Mouse (Mus musculus) embryonic facial prominence, embryonic 14.5 days (tissue): ENCODE data around the gene Arcn1. TPM values are rescaled to one million over a fixed set of nuclear protein-coding genes. Genes with fewer than 3 reads are reported as not detected.

ENCODE experiments used
- ATAC-seq: fragments of 200-750 bp; cut with Nextera tagmentation; 2 replicates; pipeline ENCODE4 v1.8.0; 2017; ENCODE audit warnings: low read depth, moderate number of reproducible peaks, moderate TSS enrichment
- DNase-seq: peaks from one replicate; pipeline ENCODE4 v3.0.0-alpha.2; 2015; ENCODE audit warnings: low spot score
- H3K27ac ChIP-seq: fragments of 300-500 bp; sonication (generic); replicated peaks from 2 replicates; pipeline ENCODE4 v1.5.1; 2014; ENCODE audit warnings: low read depth, mild to moderate bottlenecking, low read length, moderate library complexity
- H3K27me3 ChIP-seq: fragments of 300-500 bp; sonication (generic); replicated peaks from 2 replicates; pipeline ENCODE4 v1.6.1; 2014; ENCODE audit warnings: low read length; ENCODE audit not compliant: control insufficient read depth, insufficient read depth
- H3K36me3 ChIP-seq: fragments of 300-500 bp; sonication (generic); 2 replicates; pipeline ENCODE4 v1.6.1; 2014; ENCODE audit warnings: low read length, mixed read lengths; ENCODE audit not compliant: control insufficient read depth, insufficient read depth
- H3K4me1 ChIP-seq: fragments of 300-500 bp; sonication (generic); 2 replicates; pipeline ENCODE4 v1.6.1; 2014; ENCODE audit warnings: antibody characterized with exemption, low read length; ENCODE audit not compliant: control insufficient read depth, insufficient read depth
- H3K4me2 ChIP-seq: fragments of 300-500 bp; sonication (generic); 2 replicates; pipeline ENCODE4 v1.6.1; 2014; ENCODE audit warnings: low read depth, mild to moderate bottlenecking, low read length, moderate library complexity, mixed read lengths
- H3K4me3 ChIP-seq: fragments of 300-500 bp; sonication (generic); 2 replicates; pipeline ENCODE4 v1.5.1; 2014; ENCODE audit warnings: low read depth, mild to moderate bottlenecking, low read length
- H3K9ac ChIP-seq: fragments of 300-500 bp; sonication (generic); 2 replicates; pipeline ENCODE4 v1.6.1; 2014; ENCODE audit warnings: low read depth, mild to moderate bottlenecking, low read length, moderate library complexity, mixed read lengths
- H3K9me3 ChIP-seq: fragments of 300-500 bp; sonication (generic); 2 replicates; pipeline ENCODE4 v1.6.1; 2016; ENCODE audit warnings: low read length; ENCODE audit not compliant: control insufficient read depth
- WGBS: fragments of 180-500 bp; shearing (Covaris S2); extraction: QIAGEN DNeasy Blood & Tissue Kit; methylation state at CpG from one replicate; pipeline ENCODE4 v1.1.7; 2014; 5-methylcytosine and 5-hydroxymethylcytosine counted together
- polyA plus RNA-seq: library from polyadenylated mRNA; unstranded; fragments of >200 nt; fragmentation: Nextera tagmentation; extraction: Ambion mirVana; gene quantifications from 2 replicates; pipeline ENCODE4 v1.2.1, GENCODE M21; 2014

Gene Arcn1
- polyA plus RNA-seq, 1 experiment from 2014 or later: 220 TPM

DNA sequence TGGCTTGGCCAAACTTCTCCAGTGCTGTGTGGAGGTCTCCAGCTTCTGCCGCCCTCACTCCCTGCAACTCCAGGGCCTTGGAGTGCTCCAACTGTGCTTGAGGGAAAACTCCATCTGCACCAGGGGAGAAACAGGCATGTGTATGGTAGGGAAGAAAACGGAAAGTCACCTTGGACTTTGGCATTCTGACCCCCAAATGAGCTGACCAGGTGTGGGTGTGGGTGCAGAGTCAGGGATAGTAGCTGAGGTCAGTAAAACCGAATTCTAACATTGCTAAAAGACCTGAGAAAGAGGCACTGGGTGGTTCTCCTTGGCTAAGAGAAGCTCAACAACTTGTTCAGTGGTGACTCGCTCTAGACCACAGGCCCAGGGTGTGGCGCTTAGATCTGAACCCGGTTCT lies 34.0 kb upstream of the Arcn1 start:
- peaks cover 10% of the 10 kb centered on the region; the same call in 1 of the 2 replicates for H3K4me1 ChIP-seq
- H3K4me3 ChIP-seq: no peak overlapping the region
- H3K4me2 ChIP-seq: no peak overlapping the region
- H3K9me3 ChIP-seq: no peaks in the 10 kb centered on the region
- H3K9ac ChIP-seq: no peak overlapping the region
- WGBS: 86% methylated on average over 6 of the region's 6 CpGs
- ATAC-seq (no peak), DNase-seq (no peak)
- peaks cover 10% of the 10 kb centered on the region; the same call in 1 of the 2 replicates for H3K27me3 ChIP-seq
- H3K27ac ChIP-seq: no peak overlapping the region
- peaks cover 20% of the 10 kb centered on the region for H3K36me3 ChIP-seq

DNA sequence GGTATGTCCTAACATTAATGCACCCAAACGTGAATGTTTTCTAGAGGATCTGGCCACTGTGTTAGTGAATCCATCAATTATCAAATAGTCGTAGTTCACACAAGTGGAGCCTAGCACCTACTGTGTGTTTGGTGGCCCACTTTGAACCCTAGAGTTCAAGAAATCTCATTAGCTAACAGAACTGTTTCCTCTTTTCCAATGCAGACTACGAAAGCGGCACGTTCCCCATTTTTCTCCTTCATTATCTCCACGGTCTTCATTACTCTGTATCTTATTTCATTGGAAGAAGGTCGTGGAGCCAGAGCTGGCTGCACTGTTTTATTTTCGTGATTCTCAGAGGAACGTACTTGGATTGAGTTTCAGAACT lies 32.3 kb upstream of the Arcn1 start:
- H3K4me3 ChIP-seq: peak overlapping the region; percentile 66
- peaks cover 10% of the 10 kb centered on the region; the same call in 1 of the 2 replicates for H3K27me3 ChIP-seq
- WGBS: 28% methylated on average over 9 of the region's 9 CpGs
- H3K9me3 ChIP-seq: no peaks in the 10 kb centered on the region
- H3K4me1 ChIP-seq: peaks cover 10% of the 10 kb centered on the region; the same call in 1 of the 2 replicates
- ATAC-seq (no peak), DNase-seq (no peak)
- peak overlapping the region; percentile 94 for H3K4me2 ChIP-seq
- no peak overlapping the region for H3K27ac ChIP-seq
- H3K36me3 ChIP-seq: peaks cover 4% of the 10 kb centered on the region
- H3K9ac ChIP-seq: peak overlapping the region; percentile 66; the same call in 1 of the 2 replicates

GRCm38 (mm10) chr9:44799102-44799957 lies 31.7 kb upstream of the Arcn1 start, which contains the start of gene Tmem25:
Gene Tmem25, minus strand, starts transcription at chr9:44799307.
- DNase-seq (peak; percentile 88), ATAC-seq (peak; percentile 96)
- Histone ChIP-seq H3K9me3 (no peaks in the 10 kb centered on the region), H3K4me1 (peaks cover 10% of the 10 kb centered on the region; the same call in 1 of the 2 replicates), H3K36me3 (no peaks in the 10 kb centered on the region), H3K9ac (peak within 1 kb of the TSS; percentile 66), H3K27me3 (peaks cover 10% of the 10 kb centered on the region; the same call in 1 of the 2 replicates), H3K4me2 (peak within 1 kb of the TSS; percentile 94), H3K4me3 (peak within 1 kb of the TSS; percentile 66), H3K27ac (no peak within 1 kb of the TSS; the same call in 1 of the 2 replicates)
- WGBS: under 1% methylated on average over 40 of the region's 75 CpGs

DNA sequence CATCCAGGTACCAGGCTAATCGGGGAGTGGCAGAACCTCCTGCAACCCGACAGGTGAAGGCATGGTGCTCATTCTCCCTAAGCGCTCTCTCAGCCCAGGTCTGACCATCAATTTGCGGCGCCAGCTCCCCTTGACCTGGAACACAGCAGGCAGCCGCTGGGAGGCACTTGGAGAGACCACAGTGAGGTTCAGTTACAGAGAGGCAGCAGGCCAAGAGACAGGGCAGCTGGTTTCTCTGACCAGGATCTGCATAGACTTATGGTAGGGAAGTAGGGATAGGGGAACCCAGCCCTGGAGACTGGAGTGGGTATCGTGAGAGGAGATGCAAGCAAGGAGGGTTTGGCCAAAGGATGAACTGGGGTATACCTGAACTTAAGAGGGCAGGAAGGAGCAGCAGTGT lies 30.7 kb upstream of the Arcn1 start:
- no peak overlapping the region for H3K27ac ChIP-seq
- no peak overlapping the region for H3K9ac ChIP-seq
- ATAC-seq (no peak), DNase-seq (no peak)
- no peak overlapping the region for H3K4me3 ChIP-seq
- peaks cover 10% of the 10 kb centered on the region; the same call in 1 of the 2 replicates for H3K27me3 ChIP-seq
- H3K4me1 ChIP-seq: peaks cover 10% of the 10 kb centered on the region; the same call in 1 of the 2 replicates
- H3K4me2 ChIP-seq: peak overlapping the region; percentile 94; the same call in 1 of the 2 replicates
- no peaks in the 10 kb centered on the region for H3K36me3 ChIP-seq
- 35% methylated on average over 7 of the region's 7 CpGs for WGBS
- H3K9me3 ChIP-seq: no peaks in the 10 kb centered on the region

DNA sequence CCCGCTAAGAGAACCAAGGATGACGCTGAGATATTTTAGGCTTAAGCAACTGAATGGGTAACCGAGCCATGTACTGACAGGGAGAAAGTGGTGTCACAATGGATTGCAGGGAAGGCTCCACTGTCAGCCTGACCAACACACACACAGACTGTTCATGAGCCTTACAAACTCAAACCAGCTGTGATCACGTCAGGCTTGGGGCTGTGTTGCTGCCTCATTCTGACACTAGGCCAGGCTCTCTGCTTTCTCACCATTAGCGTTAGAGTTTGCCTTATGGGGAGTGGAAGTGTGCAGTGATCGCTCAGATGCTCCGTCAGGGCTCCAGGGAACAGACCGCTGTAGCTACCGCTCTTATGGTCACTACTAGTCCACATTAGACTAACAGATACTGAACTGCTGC lies 25.2 kb upstream of the Arcn1 start:
- H3K27ac ChIP-seq: peak overlapping the region; percentile 10; the same call in 1 of the 2 replicates
- H3K9me3 ChIP-seq: no peaks in the 10 kb centered on the region
- H3K4me2 ChIP-seq: no peak overlapping the region
- no peak overlapping the region for H3K9ac ChIP-seq
- H3K4me3 ChIP-seq: no peak overlapping the region
- ATAC-seq (peak; percentile 50; the same call in 1 of the 2 replicates), DNase-seq (peak; percentile 36)
- H3K36me3 ChIP-seq: peaks cover 47% of the 10 kb centered on the region
- H3K4me1 ChIP-seq: no peaks in the 10 kb centered on the region
- 56% methylated on average over 9 of the region's 9 CpGs for WGBS
- H3K27me3 ChIP-seq: peaks cover 2% of the 10 kb centered on the region; the same call in 1 of the 2 replicates

GRCm38 (mm10) chr9:44772750-44773651 lies 5.4 kb upstream of the Arcn1 start:
- peak overlapping the region; percentile 86 for H3K4me2 ChIP-seq
- peak overlapping the region; percentile 88 for H3K9ac ChIP-seq
- H3K4me1 ChIP-seq: peaks cover 3% of the 10 kb centered on the region; the same call in 1 of the 2 replicates
- ATAC-seq (peak; percentile 100), DNase-seq (peak; percentile 98)
- under 1% methylated on average over 41 of the region's 41 CpGs for WGBS
- H3K27ac ChIP-seq: peak overlapping the region; percentile 91
- no peaks in the 10 kb centered on the region for H3K27me3 ChIP-seq
- H3K9me3 ChIP-seq: no peaks in the 10 kb centered on the region
- H3K36me3 ChIP-seq: peaks cover 17% of the 10 kb centered on the region
- H3K4me3 ChIP-seq: peak overlapping the region; percentile 79

- H3K9ac ChIP-seq: no peak overlapping the region
- H3K4me1 ChIP-seq: peaks cover 3% of the 10 kb centered on the region; the same call in 1 of the 2 replicates
- DNase-seq (no peak), ATAC-seq (no peak)
- H3K27me3 ChIP-seq: no peaks in the 10 kb centered on the region
- no peaks in the 10 kb centered on the region for H3K9me3 ChIP-seq
- peaks cover 16% of the 10 kb centered on the region for H3K36me3 ChIP-seq
- peak overlapping the region; percentile 79 for H3K4me3 ChIP-seq
- no peak overlapping the region for H3K4me2 ChIP-seq
- 27% methylated on average over 5 of the region's 5 CpGs for WGBS
- H3K27ac ChIP-seq: 0 out of 2 replicates have a peak overlapping the region, but pooled peaks have one; percentile 33
These were observed 4.7 kb upstream of the Arcn1 start for GRCm38 (mm10) chr9:44772392-44772749.

GRCm38 (mm10) chr9:44771376-44771775 lies 3.7 kb upstream of the Arcn1 start:
- Histone ChIP-seq H3K4me2 (no peak overlapping the region), H3K4me3 (no peak overlapping the region), H3K9me3 (no peaks in the 10 kb centered on the region), H3K4me1 (peaks cover 4% of the 10 kb centered on the region), H3K9ac (no peak overlapping the region), H3K36me3 (peaks cover 11% of the 10 kb centered on the region), H3K27me3 (no peaks in the 10 kb centered on the region), H3K27ac (no peak overlapping the region)
- DNase-seq: no peak
- WGBS: 89% methylated on average over 5 of the region's 5 CpGs
- no peak for ATAC-seq
